Mouse (Mus musculus): Measurements from ENCODE around the gene Clic4. TPM values are rescaled to one million over a fixed set of nuclear protein-coding genes. Genes with fewer than 3 reads are reported as not detected.
"Not testable (repeated sequence)": the region's sequence is repeated elsewhere in the genome, so short reads cannot be mapped to it uniquely, and the experiment has no call there.

Clic4 gene
- polyA plus RNA-seq, 1 experiment from 2014 or later, result 74.1 TPM

DNA sequence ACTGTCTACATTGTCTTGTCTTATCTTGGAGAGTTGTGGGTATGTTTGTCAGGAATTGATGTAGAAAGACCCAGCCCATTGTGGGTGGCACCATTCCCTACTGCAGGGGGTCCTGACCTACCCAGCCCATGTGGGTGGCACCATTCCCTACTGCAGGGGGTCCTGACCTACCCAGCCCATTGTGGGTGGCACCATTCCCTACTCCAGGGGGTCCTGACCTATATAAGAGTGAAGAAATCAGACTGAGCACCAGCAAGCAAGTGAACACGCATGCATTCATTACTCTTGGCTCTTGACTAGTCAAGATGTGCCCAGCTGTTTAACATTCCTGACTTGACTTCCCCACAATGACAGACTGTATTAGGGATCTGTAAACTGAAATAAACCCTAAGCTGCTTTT lies 82.2 kb downstream of the Clic4 start:
- Histone ChIP-seq H3K36me3 (ENCODE audit: control insufficient read depth, insufficient read depth, low read length) (no peaks in the 10 kb centered on the region), H3K9me3 (replicated peaks; ENCODE audit: control insufficient read depth, low read length) (no peaks in the 10 kb centered on the region), H3K27ac (ENCODE audit: low read depth, low read length) (no peak overlapping the region), H3K4me1 (ENCODE audit: control insufficient read depth, insufficient read depth, low read length) (no peaks in the 10 kb centered on the region), H3K4me3 (ENCODE audit: low read depth, low read length) (no peak overlapping the region), H3K4me2 (ENCODE audit: low read length) (no peak overlapping the region), H3K27me3 (replicated peaks; ENCODE audit: control insufficient read depth, insufficient read depth, low read length) (no peaks in the 10 kb centered on the region), H3K9ac (ENCODE audit: low read length) (no peak overlapping the region)
- no peak for DNase-seq (ENCODE audit: low spot score)
- WGBS, result 94% methylated on average over 1 of the region's 1 CpGs
- no peak for ATAC-seq

- DNase-seq (ENCODE audit: low spot score) (no peak), ATAC-seq (no peak)
- no peak overlapping the region for H3K9ac ChIP-seq (ENCODE audit: low read length)
- no peaks in the 10 kb centered on the region for H3K36me3 ChIP-seq (ENCODE audit: control insufficient read depth, insufficient read depth, low read length)
- H3K4me1 ChIP-seq (ENCODE audit: control insufficient read depth, insufficient read depth, low read length), result no peaks in the 10 kb centered on the region
- H3K9me3 ChIP-seq (replicated peaks; ENCODE audit: control insufficient read depth, low read length), result no peaks in the 10 kb centered on the region
- no peak overlapping the region for H3K4me2 ChIP-seq (ENCODE audit: low read length)
- 87% methylated on average over 12 of the region's 12 CpGs for WGBS
- H3K4me3 ChIP-seq (ENCODE audit: low read depth, low read length), result no peak overlapping the region
- H3K27me3 ChIP-seq (replicated peaks; ENCODE audit: control insufficient read depth, insufficient read depth, low read length), result no peaks in the 10 kb centered on the region
- H3K27ac ChIP-seq (ENCODE audit: low read depth, low read length), result no peak overlapping the region
These were observed 83.1 kb downstream of the Clic4 start for GRCm38 (mm10) chr4:135189452-135190008.

GRCm38 (mm10) chr4:135184277-135184676 lies 88.3 kb downstream of the Clic4 start:
- not testable (repeated sequence) for H3K4me2 ChIP-seq (ENCODE audit: low read length); H3K9me3 ChIP-seq (replicated peaks; ENCODE audit: control insufficient read depth, low read length); H3K27me3 ChIP-seq (replicated peaks; ENCODE audit: control insufficient read depth, insufficient read depth, low read length); ATAC-seq; H3K27ac ChIP-seq (ENCODE audit: low read depth, low read length); H3K36me3 ChIP-seq (ENCODE audit: control insufficient read depth, insufficient read depth, low read length); H3K9ac ChIP-seq (ENCODE audit: low read length); H3K4me3 ChIP-seq (ENCODE audit: low read depth, low read length); H3K4me1 ChIP-seq (ENCODE audit: control insufficient read depth, insufficient read depth, low read length); DNase-seq (ENCODE audit: low spot score)
- WGBS, result over 99% methylated on average over 6 of the region's 13 CpGs

DNA sequence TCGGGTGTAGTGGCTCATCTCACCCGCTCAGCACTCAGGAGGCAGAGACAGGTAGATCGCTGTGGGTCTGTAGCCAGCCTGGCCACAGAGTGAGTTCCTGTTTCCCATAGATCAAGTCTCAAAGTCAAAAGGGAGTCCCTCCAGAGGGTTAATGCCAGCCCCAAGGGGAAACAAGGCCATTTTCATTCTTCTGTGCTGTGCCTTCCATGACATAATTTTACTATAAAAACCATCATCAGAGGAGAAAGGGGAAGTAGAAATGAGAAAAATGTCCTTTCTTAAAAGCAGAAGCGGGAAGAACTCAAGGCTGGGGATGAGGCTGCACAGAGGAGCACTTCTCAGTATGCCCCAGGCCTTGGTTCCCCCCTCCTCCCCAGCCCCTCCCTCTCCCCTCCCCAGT lies 90.8 kb downstream of the Clic4 start:
- Histone ChIP-seq H3K4me1 (ENCODE audit: control insufficient read depth, insufficient read depth, low read length) (no peaks in the 10 kb centered on the region), H3K4me2 (ENCODE audit: low read length) (no peak overlapping the region)
- 91% methylated on average over 4 of the region's 4 CpGs for WGBS

DNA sequence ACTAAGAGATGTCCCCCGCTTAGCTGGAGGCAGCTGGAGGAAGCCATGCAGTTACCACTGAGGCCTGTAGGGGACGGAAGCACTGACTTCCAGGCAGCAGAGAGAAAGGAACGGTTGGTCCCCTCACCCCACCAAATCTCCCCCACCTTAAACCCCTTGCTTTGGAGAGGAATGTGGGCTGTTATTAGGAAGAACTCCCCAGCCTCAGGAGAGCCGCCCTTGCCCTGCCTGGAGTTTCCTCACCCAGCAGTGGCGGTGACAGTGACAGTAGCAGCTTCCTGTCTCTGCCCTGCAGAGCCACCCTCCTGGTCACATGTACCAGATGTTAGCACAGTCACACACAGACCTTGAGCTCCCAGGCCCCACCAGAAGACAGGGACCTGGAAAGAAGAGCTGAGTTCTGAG lies 93.5 kb downstream of the Clic4 start:
- no peak overlapping the region for H3K9ac ChIP-seq (ENCODE audit: low read length)
- no peaks in the 10 kb centered on the region for H3K36me3 ChIP-seq (ENCODE audit: control insufficient read depth, insufficient read depth, low read length)
- no peak overlapping the region for H3K4me2 ChIP-seq (ENCODE audit: low read length)
- no peak overlapping the region for H3K4me3 ChIP-seq (ENCODE audit: low read depth, low read length)
- H3K4me1 ChIP-seq (ENCODE audit: control insufficient read depth, insufficient read depth, low read length), result no peaks in the 10 kb centered on the region; the same call in none of the 2 replicates
- H3K9me3 ChIP-seq (replicated peaks; ENCODE audit: control insufficient read depth, low read length), result no peaks in the 10 kb centered on the region
- DNase-seq (ENCODE audit: low spot score) (no peak), ATAC-seq (no peak)
- H3K27me3 ChIP-seq (replicated peaks; ENCODE audit: control insufficient read depth, insufficient read depth, low read length), result peaks cover 9% of the 10 kb centered on the region; the same call in 1 of the 2 replicates
- 18% methylated on average over 5 of the region's 5 CpGs for WGBS
- no peak overlapping the region for H3K27ac ChIP-seq (ENCODE audit: low read depth, low read length)

More for the DNA sequence above, 90.8 kb downstream of the Clic4 start:
- Histone ChIP-seq H3K9me3 (replicated peaks; ENCODE audit: control insufficient read depth, low read length) (no peaks in the 10 kb centered on the region), H3K9ac (ENCODE audit: low read length) (no peak overlapping the region), H3K27ac (ENCODE audit: low read depth, low read length) (no peak overlapping the region), H3K27me3 (replicated peaks; ENCODE audit: control insufficient read depth, insufficient read depth, low read length) (no peaks in the 10 kb centered on the region), H3K4me3 (ENCODE audit: low read depth, low read length) (no peak overlapping the region), H3K36me3 (ENCODE audit: control insufficient read depth, insufficient read depth, low read length) (no peaks in the 10 kb centered on the region)
- ATAC-seq (no peak), DNase-seq (ENCODE audit: low spot score) (no peak)

GRCm38 (mm10) chr4:135177568-135177967 lies 95.0 kb downstream of the Clic4 start:
- H3K4me1 ChIP-seq (ENCODE audit: control insufficient read depth, insufficient read depth, low read length), result no peaks in the 10 kb centered on the region; the same call in none of the 2 replicates
- no peaks in the 10 kb centered on the region for H3K9me3 ChIP-seq (replicated peaks; ENCODE audit: control insufficient read depth, low read length)
- H3K4me3 ChIP-seq (ENCODE audit: low read depth, low read length), result no peak overlapping the region
- ATAC-seq (no peak), DNase-seq (ENCODE audit: low spot score) (no peak)
- H3K4me2 ChIP-seq (ENCODE audit: low read length), result no peak overlapping the region
- H3K36me3 ChIP-seq (ENCODE audit: control insufficient read depth, insufficient read depth, low read length), result no peaks in the 10 kb centered on the region
- H3K9ac ChIP-seq (ENCODE audit: low read length), result no peak overlapping the region
- H3K27me3 ChIP-seq (replicated peaks; ENCODE audit: control insufficient read depth, insufficient read depth, low read length), result peaks cover 10% of the 10 kb centered on the region; the same call in 1 of the 2 replicates
- H3K27ac ChIP-seq (ENCODE audit: low read depth, low read length), result no peak overlapping the region

- H3K27me3 ChIP-seq (replicated peaks; ENCODE audit: control insufficient read depth, insufficient read depth, low read length), result peaks cover 10% of the 10 kb centered on the region; the same call in 1 of the 2 replicates
- H3K36me3 ChIP-seq (ENCODE audit: control insufficient read depth, insufficient read depth, low read length), result no peaks in the 10 kb centered on the region
- H3K27ac ChIP-seq (ENCODE audit: low read depth, low read length), result no peak overlapping the region
- no peaks in the 10 kb centered on the region for H3K9me3 ChIP-seq (replicated peaks; ENCODE audit: control insufficient read depth, low read length)
- ATAC-seq, result no peak
- no peak for DNase-seq (ENCODE audit: low spot score)
- H3K9ac ChIP-seq (ENCODE audit: low read length), result peak overlapping the region; percentile 29; the same call in 1 of the 2 replicates
- no peaks in the 10 kb centered on the region; the same call in none of the 2 replicates for H3K4me1 ChIP-seq (ENCODE audit: control insufficient read depth, insufficient read depth, low read length)
- 9% methylated on average over 38 of the region's 38 CpGs for WGBS
- peak overlapping the region; percentile 48 for H3K4me2 ChIP-seq (ENCODE audit: low read length)
- H3K4me3 ChIP-seq (ENCODE audit: low read depth, low read length), result peak overlapping the region; percentile 13; the same call in 1 of the 2 replicates
These were observed 97.1 kb downstream of the Clic4 start for GRCm38 (mm10) chr4:135175406-135176120.

DNA sequence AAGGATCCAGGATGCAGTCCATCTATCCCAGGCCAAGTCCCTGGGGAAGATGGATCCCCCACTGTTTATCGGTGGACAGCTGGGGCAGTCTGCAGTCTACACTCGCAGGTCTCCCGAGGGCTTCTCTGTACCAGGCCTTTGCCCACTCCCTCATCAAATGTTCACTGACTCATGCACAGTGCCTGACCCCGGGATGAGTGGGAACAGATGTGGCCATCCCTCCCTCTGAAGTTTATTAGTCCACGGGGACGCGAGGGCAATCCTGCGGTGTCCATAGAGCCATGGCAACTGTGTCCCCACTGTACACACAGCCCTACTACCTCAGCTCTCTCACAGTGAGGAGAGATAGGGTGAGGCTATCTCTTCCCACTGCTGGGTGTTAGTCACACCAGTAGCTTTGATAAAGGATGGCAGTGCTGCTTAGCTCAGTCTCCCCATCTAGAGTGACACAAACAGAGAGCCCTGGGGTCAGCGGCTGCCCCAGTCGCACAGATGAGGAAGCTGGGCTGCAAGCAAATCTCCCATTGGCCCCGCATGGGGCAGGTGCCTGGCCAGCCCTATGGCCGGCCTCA lies 101.2 kb downstream of the Clic4 start:
- Histone ChIP-seq H3K4me1 (ENCODE audit: control insufficient read depth, insufficient read depth, low read length) (peaks cover 7% of the 10 kb centered on the region), H3K27me3 (replicated peaks; ENCODE audit: control insufficient read depth, insufficient read depth, low read length) (peaks cover 22% of the 10 kb centered on the region), H3K9me3 (replicated peaks; ENCODE audit: control insufficient read depth, low read length) (no peaks in the 10 kb centered on the region), H3K36me3 (ENCODE audit: control insufficient read depth, insufficient read depth, low read length) (no peaks in the 10 kb centered on the region), H3K27ac (ENCODE audit: low read depth, low read length) (no peak overlapping the region), H3K4me3 (ENCODE audit: low read depth, low read length) (no peak overlapping the region), H3K9ac (ENCODE audit: low read length) (no peak overlapping the region), H3K4me2 (ENCODE audit: low read length) (no peak overlapping the region)
- DNase-seq (ENCODE audit: low spot score) (no peak), ATAC-seq (no peak)
- 81% methylated on average over 12 of the region's 12 CpGs for WGBS

DNA sequence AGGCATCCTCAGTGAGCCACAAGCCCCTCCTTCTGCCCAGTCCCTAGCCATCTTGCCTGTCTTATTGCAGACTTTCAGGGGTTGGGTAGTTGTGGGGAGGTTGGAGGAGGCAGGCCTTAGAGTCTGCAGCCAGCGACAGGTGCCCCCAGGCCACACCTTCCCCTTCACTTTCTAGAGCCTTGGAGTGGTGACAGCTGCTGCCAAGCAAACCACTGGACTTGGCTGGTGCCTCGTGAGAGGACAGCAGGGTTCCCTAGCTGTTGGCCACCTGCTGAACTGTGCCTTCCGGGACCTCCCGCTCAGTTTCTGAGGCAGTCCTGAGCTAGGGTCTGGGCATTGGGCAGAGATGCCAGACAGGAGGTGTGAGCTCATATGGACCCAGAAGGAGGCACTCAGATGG lies 103.1 kb downstream of the Clic4 start:
- no peak overlapping the region for H3K4me3 ChIP-seq (ENCODE audit: low read depth, low read length)
- 56% methylated on average over 4 of the region's 4 CpGs for WGBS

More for the DNA sequence above, 103.1 kb downstream of the Clic4 start:
- Histone ChIP-seq H3K4me2 (ENCODE audit: low read length) (no peak overlapping the region), H3K9me3 (replicated peaks; ENCODE audit: control insufficient read depth, low read length) (no peaks in the 10 kb centered on the region), H3K27ac (ENCODE audit: low read depth, low read length) (no peak overlapping the region), H3K27me3 (replicated peaks; ENCODE audit: control insufficient read depth, insufficient read depth, low read length) (peaks cover 31% of the 10 kb centered on the region), H3K4me1 (ENCODE audit: control insufficient read depth, insufficient read depth, low read length) (peaks cover 10% of the 10 kb centered on the region), H3K36me3 (ENCODE audit: control insufficient read depth, insufficient read depth, low read length) (no peaks in the 10 kb centered on the region), H3K9ac (ENCODE audit: low read length) (no peak overlapping the region)
- ATAC-seq, result no peak
- DNase-seq (ENCODE audit: low spot score), result no peak

Measured in forebrain, embryonic 14.5 days (tissue).